Mouse (Mus musculus): ENCODE measurements around the gene Tcp11.

DNA sequence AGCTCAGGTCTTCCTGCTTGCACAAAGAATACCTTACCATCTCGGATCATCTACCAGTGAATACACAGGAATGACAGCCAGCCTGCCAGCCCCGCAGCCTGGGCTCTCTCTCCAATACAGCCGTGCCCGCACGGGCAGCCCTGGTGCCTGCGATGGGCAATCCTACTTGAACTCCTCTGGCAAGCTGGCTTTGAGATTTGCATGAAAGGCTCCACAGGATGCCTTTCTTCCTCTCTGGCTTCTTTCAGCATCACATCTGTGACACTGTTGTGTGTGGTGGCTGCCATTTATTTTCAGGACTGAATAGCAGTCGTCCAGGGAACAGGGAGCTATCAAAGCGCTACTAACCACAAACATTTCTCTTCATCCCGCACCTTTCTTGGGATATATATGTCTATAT lies 35.9 kb upstream of the Tcp11 start:
- no peak for TF ChIP-seq POLR2A (IDR thresholded peaks at IDR 0.05; ENCODE audit: low read depth, low read length)
- no peak for TF ChIP-seq CTCF (conservative IDR thresholded peaks at IDR 0.05; ENCODE audit: insufficient read depth, insufficient read length, low read depth, low read length)
